Mouse (Mus musculus) lung, postnatal 0 days (tissue): ENCODE results near the gene Dzip1l. TPM values are rescaled to one million over a fixed set of nuclear protein-coding genes. Genes with fewer than 3 reads are reported as not detected.

ENCODE experiments used
- ATAC-seq: fragments of 200-750 bp; cut with Nextera tagmentation; 2 replicates; pipeline ENCODE4 v1.8.0; 2017; ENCODE audit warnings: moderate library complexity
- DNase-seq: peaks from one replicate; pipeline ENCODE4 v3.0.0-alpha.2; 2016; ENCODE audit warnings: low spot score
- H3K27ac ChIP-seq: fragments of 300-500 bp; sonication (generic); 2 replicates; pipeline ENCODE4 v1.5.1; 2014; ENCODE audit warnings: antibody characterized with exemption, mild to moderate bottlenecking, low read length, mixed read lengths
- H3K27me3 ChIP-seq: fragments of 300-500 bp; sonication (generic); replicated peaks from 2 replicates; pipeline ENCODE4 v1.6.1; 2014; ENCODE audit warnings: low read length, mixed read lengths; ENCODE audit not compliant: insufficient read depth
- H3K36me3 ChIP-seq: fragments of 300-500 bp; sonication (generic); 2 replicates; pipeline ENCODE4 v1.6.1; 2014; ENCODE audit warnings: low read length, mixed read lengths; ENCODE audit not compliant: insufficient read depth
- H3K4me1 ChIP-seq: fragments of 300-500 bp; sonication (generic); 2 replicates; pipeline ENCODE4 v1.6.1; 2014; ENCODE audit warnings: antibody characterized with exemption, low read depth, low read length, mixed read lengths; ENCODE audit not compliant: insufficient read depth
- H3K4me2 ChIP-seq: fragments of 300-500 bp; sonication (generic); replicated peaks from 2 replicates; pipeline ENCODE4 v1.6.1; 2014; ENCODE audit warnings: low read depth, mild to moderate bottlenecking, low read length, moderate library complexity, mixed read lengths
- H3K4me3 ChIP-seq: fragments of 300-500 bp; sonication (generic); 2 replicates; pipeline ENCODE4 v1.5.1; 2014; ENCODE audit warnings: low read depth, low read length
- H3K9ac ChIP-seq: fragments of 300-500 bp; sonication (generic); replicated peaks from 2 replicates; pipeline ENCODE4 v1.6.1; 2014; ENCODE audit warnings: low read depth, mild to moderate bottlenecking
- H3K9me3 ChIP-seq: fragments of 300-500 bp; sonication (generic); 2 replicates; pipeline ENCODE4 v1.6.1; 2016; ENCODE audit warnings: low read length, mixed read lengths
- CTCF ChIP-seq: IDR thresholded peaks from 2 replicates; pipeline ENCODE4 v1.5.1; 2016; ENCODE audit warnings: antibody characterized with exemption, mild to moderate bottlenecking
- EP300 ChIP-seq: IDR thresholded peaks from 2 replicates; pipeline ENCODE4 v1.6.1; 2016; ENCODE audit warnings: antibody characterized with exemption, mild to moderate bottlenecking, control low read depth
- WGBS: fragments of 180-500 bp; shearing (Covaris S2); extraction: QIAGEN DNeasy Blood & Tissue Kit; methylation state at CpG from one replicate; pipeline ENCODE4 v1.1.7; 2014; 5-methylcytosine and 5-hydroxymethylcytosine counted together
- polyA plus RNA-seq: library from polyadenylated mRNA; unstranded; fragments of >200 nt; fragmentation: Nextera tagmentation; extraction: Ambion mirVana; gene quantifications from 2 replicates; pipeline ENCODE4 v1.2.1, GENCODE M21; 2015

Dzip1l gene
- polyA plus RNA-seq, 1 experiment from 2014 or later: 15.4 TPM

- no peaks in the 10 kb centered on the region for H3K27me3 ChIP-seq
- peak overlapping the region; percentile 63 for H3K9ac ChIP-seq
- H3K4me2 ChIP-seq: peak overlapping the region; percentile 81
- H3K27ac ChIP-seq: peak overlapping the region; percentile 81
- ATAC-seq (peak; percentile 10; the same call in 1 of the 2 replicates), DNase-seq (peak; percentile 18)
- no peaks in the 10 kb centered on the region for H3K9me3 ChIP-seq
- TF ChIP-seq EP300: no peak
- no peaks in the 10 kb centered on the region; the same call in 1 of the 2 replicates for H3K4me1 ChIP-seq
- H3K36me3 ChIP-seq: no peaks in the 10 kb centered on the region
- WGBS: 3% methylated on average over 11 of the region's 11 CpGs
- H3K4me3 ChIP-seq: peak overlapping the region; percentile 50
Measured at GRCm38 (mm10) chr9:99630071-99630470, 775 bp downstream of the Dzip1l start.

GRCm38 (mm10) chr9:99630528-99631125 is 1.3 kb downstream of the Dzip1l start:
- DNase-seq: peak; percentile 27
- Histone ChIP-seq H3K36me3 (no peaks in the 10 kb centered on the region), H3K4me2 (peak overlapping the region; percentile 81), H3K27ac (peak overlapping the region; percentile 81), H3K9ac (peak overlapping the region; percentile 63), H3K4me3 (peak overlapping the region; percentile 50), H3K4me1 (no peaks in the 10 kb centered on the region; the same call in 1 of the 2 replicates), H3K27me3 (no peaks in the 10 kb centered on the region), H3K9me3 (no peaks in the 10 kb centered on the region)
- TF ChIP-seq CTCF: no peak
- TF ChIP-seq EP300: 0 out of 2 replicates have a peak, but pooled peaks have one; percentile 12
- ATAC-seq: no peak
- 34% methylated on average over 9 of the region's 9 CpGs for WGBS

GRCm38 (mm10) chr9:99631781-99632180 is 2.5 kb downstream of the Dzip1l start:
- 55% methylated on average over 2 of the region's 2 CpGs for WGBS
- ATAC-seq: no peak
- 0 out of 2 replicates have a peak overlapping the region, but pooled peaks have one; percentile 26 for H3K27ac ChIP-seq

GRCm38 (mm10) chr9:99632264-99632663 is 3.0 kb downstream of the Dzip1l start:
- Histone ChIP-seq H3K4me3 (no peak overlapping the region), H3K4me2 (peak overlapping the region; percentile 33; the same call in 1 of the 2 replicates), H3K4me1 (no peaks in the 10 kb centered on the region; the same call in 1 of the 2 replicates), H3K9ac (no peak overlapping the region), H3K27ac (no peak overlapping the region), H3K36me3 (no peaks in the 10 kb centered on the region), H3K27me3 (no peaks in the 10 kb centered on the region), H3K9me3 (no peaks in the 10 kb centered on the region)
- WGBS: 48% methylated on average over 8 of the region's 8 CpGs
- TF ChIP-seq EP300 (no peak), CTCF (peak; percentile 43)
- ATAC-seq: peak; percentile 41
- DNase-seq: peak; percentile 59

More at GRCm38 (mm10) chr9:99631781-99632180, 2.5 kb downstream of the Dzip1l start:
- Histone ChIP-seq H3K4me1 (no peaks in the 10 kb centered on the region; the same call in 1 of the 2 replicates), H3K9ac (no peak overlapping the region), H3K27me3 (no peaks in the 10 kb centered on the region), H3K9me3 (no peaks in the 10 kb centered on the region), H3K4me2 (peak overlapping the region; percentile 33; the same call in 1 of the 2 replicates), H3K36me3 (no peaks in the 10 kb centered on the region), H3K4me3 (no peak overlapping the region)
- DNase-seq: peak; percentile 36
- TF ChIP-seq CTCF (no peak), EP300 (no peak)

GRCm38 (mm10) chr9:99636776-99637175 is 7.5 kb downstream of the Dzip1l start:
- WGBS: 91% methylated on average over 1 of the region's 1 CpGs
- H3K9me3 ChIP-seq: no peaks in the 10 kb centered on the region
- H3K4me2 ChIP-seq: no peak overlapping the region
- TF ChIP-seq CTCF (no peak), EP300 (no peak)
- no peaks in the 10 kb centered on the region; the same call in 1 of the 2 replicates for H3K4me1 ChIP-seq
- no peak for ATAC-seq
- H3K36me3 ChIP-seq: peaks cover 8% of the 10 kb centered on the region
- no peak overlapping the region for H3K9ac ChIP-seq
- H3K27me3 ChIP-seq: no peaks in the 10 kb centered on the region
- H3K4me3 ChIP-seq: no peak overlapping the region
- DNase-seq: no peak
- H3K27ac ChIP-seq: no peak overlapping the region

GRCm38 (mm10) chr9:99637227-99637626 is 7.9 kb downstream of the Dzip1l start:
- peaks cover 8% of the 10 kb centered on the region for H3K36me3 ChIP-seq
- H3K4me3 ChIP-seq: no peak overlapping the region
- WGBS: 92% methylated on average over 17 of the region's 17 CpGs
- no peak overlapping the region for H3K27ac ChIP-seq
- DNase-seq (no peak), ATAC-seq (no peak)
- no peak for TF ChIP-seq CTCF
- TF ChIP-seq EP300: no peak
- H3K4me2 ChIP-seq: no peak overlapping the region
- H3K27me3 ChIP-seq: no peaks in the 10 kb centered on the region
- H3K9me3 ChIP-seq: no peaks in the 10 kb centered on the region
- H3K4me1 ChIP-seq: no peaks in the 10 kb centered on the region
- H3K9ac ChIP-seq: no peak overlapping the region
